Mouse (Mus musculus): ENCODE measurements around the gene Dcaf8. TPM values are rescaled to one million over a fixed set of nuclear protein-coding genes. Genes with fewer than 3 reads are reported as not detected.

Gene Dcaf8
- polyA plus RNA-seq, 1 experiment from 2014 or later = 102 TPM

DNA sequence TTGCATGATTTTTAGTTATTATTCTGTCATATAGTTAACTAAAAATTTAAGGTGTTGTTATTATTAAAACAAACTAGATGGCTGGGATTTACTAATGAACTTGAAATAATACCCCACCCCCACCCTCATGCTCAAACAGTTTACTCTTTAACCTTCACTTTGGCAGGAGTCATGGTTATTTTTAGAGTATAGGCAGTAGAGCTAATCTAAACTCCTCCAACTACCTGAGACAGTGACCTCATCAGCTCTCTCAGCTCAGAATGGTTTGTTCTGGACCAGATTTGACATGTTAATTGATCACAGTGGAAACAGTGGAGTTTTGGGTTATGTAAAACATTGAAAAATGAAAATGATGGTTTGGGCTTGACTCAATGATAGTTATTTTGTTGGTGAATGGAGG, 12.6 kb downstream of the Dcaf8 start:
- no peaks in the 10 kb centered on the region for H3K9me3 ChIP-seq (ENCODE audit: control insufficient read depth, low read length)
- no peak overlapping the region for H3K4me2 ChIP-seq (ENCODE audit: low read depth, low read length)
- H3K4me3 ChIP-seq (ENCODE audit: low read length) = no peak overlapping the region
- peak; percentile 50; the same call in 1 of the 2 replicates for ATAC-seq
- no peaks in the 10 kb centered on the region for H3K36me3 ChIP-seq (ENCODE audit: control insufficient read depth, insufficient read depth, low read length)
- H3K27ac ChIP-seq (ENCODE audit: low read length) = 0 out of 2 replicates have a peak overlapping the region, but pooled peaks have one; percentile 21
- peaks cover 10% of the 10 kb centered on the region; the same call in 1 of the 2 replicates for H3K4me1 ChIP-seq (ENCODE audit: control insufficient read depth, insufficient read depth, low read length)
- H3K27me3 ChIP-seq (replicated peaks; ENCODE audit: control insufficient read depth, insufficient read depth, low read length) = no peaks in the 10 kb centered on the region
- H3K9ac ChIP-seq (ENCODE audit: low read depth, low read length) = no peak overlapping the region

DNA sequence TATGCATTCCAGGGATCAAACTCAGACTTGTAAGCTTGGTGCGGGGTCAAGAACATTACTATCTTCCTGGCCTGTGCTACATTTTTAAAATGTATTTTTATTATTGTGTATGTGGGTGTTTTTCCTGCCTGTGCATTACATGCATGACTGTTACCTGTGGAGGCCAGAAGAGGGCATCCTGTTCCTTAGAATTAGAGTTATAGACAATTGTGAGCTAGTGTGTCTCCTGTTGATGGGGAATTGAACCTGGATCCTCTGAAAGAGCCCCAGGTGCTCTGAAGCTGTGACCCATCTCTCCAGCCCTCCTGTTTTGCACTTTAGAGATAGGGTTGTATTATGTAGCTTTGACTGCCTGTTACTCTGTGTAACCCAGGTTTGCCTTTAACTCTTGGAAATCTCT, 14.1 kb downstream of the Dcaf8 start:
- ATAC-seq = no peak
- WGBS = 97% methylated on average over 1 of the region's 1 CpGs
- H3K27ac ChIP-seq (ENCODE audit: low read length) = no peak overlapping the region
- H3K36me3 ChIP-seq (ENCODE audit: control insufficient read depth, insufficient read depth, low read length) = no peaks in the 10 kb centered on the region; the same call in 1 of the 2 replicates
- no peak overlapping the region for H3K9ac ChIP-seq (ENCODE audit: low read depth, low read length)
- H3K4me1 ChIP-seq (ENCODE audit: control insufficient read depth, insufficient read depth, low read length) = peaks cover 10% of the 10 kb centered on the region; the same call in 1 of the 2 replicates
- no peak overlapping the region for H3K4me2 ChIP-seq (ENCODE audit: low read depth, low read length)
- H3K27me3 ChIP-seq (replicated peaks; ENCODE audit: control insufficient read depth, insufficient read depth, low read length) = no peaks in the 10 kb centered on the region
- no peak overlapping the region for H3K4me3 ChIP-seq (ENCODE audit: low read length)
- no peaks in the 10 kb centered on the region for H3K9me3 ChIP-seq (ENCODE audit: control insufficient read depth, low read length)

DNA sequence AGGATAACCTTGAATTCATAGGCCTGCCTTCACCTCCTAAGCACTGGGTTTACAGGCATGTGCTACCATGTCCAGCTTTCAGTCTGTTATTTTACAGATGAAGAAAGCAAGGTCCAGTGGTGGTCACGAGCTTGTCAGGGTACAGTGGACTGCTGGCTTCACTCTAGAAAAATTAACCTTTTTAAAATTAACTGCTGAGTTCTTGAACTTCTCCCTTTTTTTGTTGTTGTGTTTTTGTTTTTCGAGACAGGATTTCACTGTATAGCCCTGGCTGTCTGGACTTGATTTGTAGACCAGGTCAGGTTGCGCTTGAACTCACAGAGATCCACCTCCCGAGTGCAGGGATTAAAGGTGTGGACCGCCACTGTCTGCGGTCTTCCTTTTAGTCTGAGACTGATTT, 15.1 kb downstream of the Dcaf8 start:
- H3K4me1 ChIP-seq (ENCODE audit: control insufficient read depth, insufficient read depth, low read length) = peaks cover 10% of the 10 kb centered on the region; the same call in 1 of the 2 replicates
- no peak for ATAC-seq
- no peak overlapping the region for H3K27ac ChIP-seq (ENCODE audit: low read length)
- no peak overlapping the region for H3K4me3 ChIP-seq (ENCODE audit: low read length)
- H3K9me3 ChIP-seq (ENCODE audit: control insufficient read depth, low read length) = no peaks in the 10 kb centered on the region
- no peak overlapping the region for H3K4me2 ChIP-seq (ENCODE audit: low read depth, low read length)
- WGBS = 70% methylated on average over 6 of the region's 6 CpGs
- no peaks in the 10 kb centered on the region for H3K27me3 ChIP-seq (replicated peaks; ENCODE audit: control insufficient read depth, insufficient read depth, low read length)
- H3K9ac ChIP-seq (ENCODE audit: low read depth, low read length) = no peak overlapping the region
- H3K36me3 ChIP-seq (ENCODE audit: control insufficient read depth, insufficient read depth, low read length) = peaks cover 4% of the 10 kb centered on the region

DNA sequence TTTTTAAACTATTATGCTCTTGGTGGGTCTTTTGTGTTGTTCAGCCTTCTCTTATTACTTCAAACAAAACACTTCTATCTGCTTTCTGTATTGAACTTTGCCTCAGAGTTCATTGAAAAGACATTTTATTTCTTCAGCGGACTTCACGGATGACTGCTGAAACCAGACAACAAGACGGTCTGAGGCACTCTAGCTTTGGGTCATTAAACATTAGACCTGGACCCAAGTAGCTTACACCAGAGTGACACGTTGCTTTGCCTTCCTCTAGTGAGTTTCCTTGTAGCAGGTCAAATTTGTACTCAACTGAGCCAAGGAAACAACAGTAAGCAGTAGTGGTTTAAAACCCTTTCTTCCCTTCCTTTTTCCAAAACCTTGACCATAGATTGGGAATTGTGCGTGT, 20.0 kb downstream of the Dcaf8 start:
- Histone ChIP-seq H3K9ac (ENCODE audit: low read depth, low read length) (no peak overlapping the region), H3K4me1 (ENCODE audit: control insufficient read depth, insufficient read depth, low read length) (no peaks in the 10 kb centered on the region), H3K4me2 (ENCODE audit: low read depth, low read length) (no peak overlapping the region), H3K27me3 (replicated peaks; ENCODE audit: control insufficient read depth, insufficient read depth, low read length) (no peaks in the 10 kb centered on the region), H3K27ac (ENCODE audit: low read length) (no peak overlapping the region), H3K4me3 (ENCODE audit: low read length) (no peak overlapping the region), H3K36me3 (ENCODE audit: control insufficient read depth, insufficient read depth, low read length) (peaks cover 18% of the 10 kb centered on the region), H3K9me3 (ENCODE audit: control insufficient read depth, low read length) (no peaks in the 10 kb centered on the region)
- no peak for ATAC-seq
- WGBS = 85% methylated on average over 5 of the region's 5 CpGs

DNA sequence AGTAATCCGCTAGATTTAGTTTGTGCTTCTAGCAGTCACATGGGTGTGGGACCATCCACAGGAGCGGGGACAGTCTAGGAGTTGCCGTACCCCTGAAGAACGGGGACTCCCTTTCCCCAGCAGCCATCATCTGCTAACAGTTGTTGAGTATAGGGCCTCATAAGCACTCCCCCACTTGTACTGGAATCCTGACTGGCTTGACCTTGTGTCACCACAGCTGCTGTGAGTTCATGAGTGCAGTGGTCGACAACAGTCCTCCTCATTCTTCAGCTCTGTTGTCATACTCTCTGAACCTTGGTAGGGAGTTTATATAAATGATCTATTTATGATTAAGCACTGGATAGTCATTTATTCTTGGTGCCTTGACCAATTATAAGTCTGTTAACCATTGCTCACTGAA, 21.9 kb downstream of the Dcaf8 start:
- Histone ChIP-seq H3K36me3 (ENCODE audit: control insufficient read depth, insufficient read depth, low read length) (peaks cover 18% of the 10 kb centered on the region), H3K9me3 (ENCODE audit: control insufficient read depth, low read length) (no peaks in the 10 kb centered on the region), H3K4me2 (ENCODE audit: low read depth, low read length) (no peak overlapping the region), H3K27me3 (replicated peaks; ENCODE audit: control insufficient read depth, insufficient read depth, low read length) (no peaks in the 10 kb centered on the region), H3K4me1 (ENCODE audit: control insufficient read depth, insufficient read depth, low read length) (no peaks in the 10 kb centered on the region), H3K27ac (ENCODE audit: low read length) (no peak overlapping the region), H3K4me3 (ENCODE audit: low read length) (no peak overlapping the region), H3K9ac (ENCODE audit: low read depth, low read length) (no peak overlapping the region)
- 92% methylated on average over 5 of the region's 5 CpGs for WGBS
- no peak for ATAC-seq

DNA sequence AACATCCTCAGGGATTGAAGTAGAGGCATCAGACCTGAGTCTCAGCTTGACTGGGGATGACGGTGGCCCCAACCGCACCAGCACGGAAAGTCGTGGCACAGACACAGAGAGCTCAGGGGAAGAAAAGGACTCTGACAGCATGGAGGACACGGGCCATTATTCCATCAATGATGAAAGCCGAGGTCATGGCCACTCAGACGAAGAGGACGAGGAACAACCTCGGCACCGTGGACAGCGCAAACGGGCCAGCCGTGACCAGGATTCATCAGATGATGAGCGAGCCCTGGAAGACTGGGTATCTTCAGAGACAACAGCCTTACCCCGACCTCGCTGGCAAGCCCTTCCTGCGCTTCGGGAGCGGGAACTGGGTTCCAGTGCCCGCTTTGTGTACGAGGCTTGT, 24.5 kb downstream of the Dcaf8 start:
- no peak for ATAC-seq
- 92% methylated on average over 21 of the region's 21 CpGs for WGBS

DNA sequence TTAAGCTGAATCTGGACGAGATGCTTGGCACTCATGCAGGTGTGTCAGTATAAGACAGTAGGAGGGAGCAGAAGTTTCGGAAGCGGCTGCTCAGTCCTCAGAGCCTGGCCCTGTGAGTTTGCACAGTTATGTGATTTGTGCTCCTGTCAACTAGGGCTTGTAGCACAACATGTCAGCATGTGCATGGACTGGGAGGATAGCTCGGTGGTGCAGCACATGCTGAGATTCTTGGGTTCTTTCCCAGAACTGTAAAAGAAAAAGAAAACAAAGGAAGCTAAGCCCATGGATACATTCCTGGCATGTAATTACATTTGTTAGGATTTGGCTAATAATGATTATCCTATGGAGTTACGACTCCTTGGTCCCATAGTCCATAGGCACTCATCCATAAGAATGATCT, 25.3 kb downstream of the Dcaf8 start:
- no peaks in the 10 kb centered on the region for H3K4me1 ChIP-seq (ENCODE audit: control insufficient read depth, insufficient read depth, low read length)
- no peaks in the 10 kb centered on the region for H3K27me3 ChIP-seq (replicated peaks; ENCODE audit: control insufficient read depth, insufficient read depth, low read length)
- WGBS = 79% methylated on average over 5 of the region's 5 CpGs
- H3K9ac ChIP-seq (ENCODE audit: low read depth, low read length) = no peak overlapping the region
- H3K27ac ChIP-seq (ENCODE audit: low read length) = no peak overlapping the region
- H3K4me3 ChIP-seq (ENCODE audit: low read length) = no peak overlapping the region
- H3K9me3 ChIP-seq (ENCODE audit: control insufficient read depth, low read length) = no peaks in the 10 kb centered on the region
- no peak overlapping the region for H3K4me2 ChIP-seq (ENCODE audit: low read depth, low read length)
- peaks cover 19% of the 10 kb centered on the region for H3K36me3 ChIP-seq (ENCODE audit: control insufficient read depth, insufficient read depth, low read length)
- ATAC-seq = no peak

More for the DNA sequence above, 24.5 kb downstream of the Dcaf8 start:
- no peaks in the 10 kb centered on the region for H3K4me1 ChIP-seq (ENCODE audit: control insufficient read depth, insufficient read depth, low read length)
- no peaks in the 10 kb centered on the region for H3K9me3 ChIP-seq (ENCODE audit: control insufficient read depth, low read length)
- H3K27me3 ChIP-seq (replicated peaks; ENCODE audit: control insufficient read depth, insufficient read depth, low read length) = no peaks in the 10 kb centered on the region
- H3K4me3 ChIP-seq (ENCODE audit: low read length) = no peak overlapping the region
- H3K36me3 ChIP-seq (ENCODE audit: control insufficient read depth, insufficient read depth, low read length) = peaks cover 17% of the 10 kb centered on the region
- H3K27ac ChIP-seq (ENCODE audit: low read length) = no peak overlapping the region
- H3K4me2 ChIP-seq (ENCODE audit: low read depth, low read length) = no peak overlapping the region
- H3K9ac ChIP-seq (ENCODE audit: low read depth, low read length) = no peak overlapping the region

DNA sequence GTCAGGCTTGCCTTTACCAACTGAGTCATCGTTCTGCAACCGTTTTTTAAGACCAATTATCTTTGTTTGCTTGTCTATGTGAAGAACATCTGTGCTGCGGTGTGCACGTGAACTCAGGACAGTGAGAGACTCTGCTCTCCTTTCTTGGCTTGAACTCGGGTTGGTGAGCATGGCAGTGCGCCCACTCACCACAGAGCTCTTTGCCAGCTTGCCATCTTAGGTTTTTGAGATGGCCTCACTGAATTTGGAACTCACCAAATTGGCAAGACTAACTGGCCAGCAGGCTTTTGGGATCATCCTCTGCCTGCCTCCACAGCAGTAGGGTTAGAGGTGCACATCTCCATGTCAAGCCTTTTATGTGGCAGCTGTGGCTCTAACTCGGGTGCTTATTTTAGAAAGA, 29.9 kb downstream of the Dcaf8 start:
- H3K4me1 ChIP-seq (ENCODE audit: control insufficient read depth, insufficient read depth, low read length) = no peaks in the 10 kb centered on the region
- 86% methylated on average over 7 of the region's 7 CpGs for WGBS

DNA sequence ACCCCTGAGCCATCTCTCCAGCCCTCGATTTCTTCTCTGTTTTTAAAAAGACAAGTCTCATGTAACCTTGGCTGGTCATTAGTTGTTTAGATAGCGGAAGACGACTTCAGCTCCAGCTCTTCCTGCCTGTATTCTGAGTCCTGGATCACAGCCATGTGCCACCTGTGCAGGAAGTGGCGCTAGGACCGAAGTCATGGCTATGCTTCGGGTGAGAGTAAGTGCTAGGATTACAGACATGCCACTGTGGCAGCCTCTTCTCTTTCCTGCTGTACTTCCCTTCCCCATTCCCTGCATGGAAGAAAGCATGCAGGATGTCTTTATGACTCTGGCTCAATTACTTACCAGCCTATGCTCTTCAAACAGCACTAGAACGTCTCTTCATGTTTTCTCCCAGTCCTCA, 31.2 kb downstream of the Dcaf8 start:
- no peak overlapping the region for H3K4me2 ChIP-seq (ENCODE audit: low read depth, low read length)
- H3K9ac ChIP-seq (ENCODE audit: low read depth, low read length) = no peak overlapping the region
- 67% methylated on average over 7 of the region's 7 CpGs for WGBS
- H3K27ac ChIP-seq (ENCODE audit: low read length) = no peak overlapping the region
- no peaks in the 10 kb centered on the region for H3K9me3 ChIP-seq (ENCODE audit: control insufficient read depth, low read length)
- peaks cover 11% of the 10 kb centered on the region for H3K36me3 ChIP-seq (ENCODE audit: control insufficient read depth, insufficient read depth, low read length)
- H3K27me3 ChIP-seq (replicated peaks; ENCODE audit: control insufficient read depth, insufficient read depth, low read length) = no peaks in the 10 kb centered on the region
- no peak overlapping the region for H3K4me3 ChIP-seq (ENCODE audit: low read length)
- ATAC-seq = no peak
- H3K4me1 ChIP-seq (ENCODE audit: control insufficient read depth, insufficient read depth, low read length) = no peaks in the 10 kb centered on the region

More for the DNA sequence above, 29.9 kb downstream of the Dcaf8 start:
- Histone ChIP-seq H3K9ac (ENCODE audit: low read depth, low read length) (no peak overlapping the region), H3K4me2 (ENCODE audit: low read depth, low read length) (no peak overlapping the region), H3K4me3 (ENCODE audit: low read length) (no peak overlapping the region), H3K27me3 (replicated peaks; ENCODE audit: control insufficient read depth, insufficient read depth, low read length) (no peaks in the 10 kb centered on the region), H3K36me3 (ENCODE audit: control insufficient read depth, insufficient read depth, low read length) (peaks cover 11% of the 10 kb centered on the region), H3K27ac (ENCODE audit: low read length) (no peak overlapping the region), H3K9me3 (ENCODE audit: control insufficient read depth, low read length) (no peaks in the 10 kb centered on the region)
- ATAC-seq = no peak

DNA sequence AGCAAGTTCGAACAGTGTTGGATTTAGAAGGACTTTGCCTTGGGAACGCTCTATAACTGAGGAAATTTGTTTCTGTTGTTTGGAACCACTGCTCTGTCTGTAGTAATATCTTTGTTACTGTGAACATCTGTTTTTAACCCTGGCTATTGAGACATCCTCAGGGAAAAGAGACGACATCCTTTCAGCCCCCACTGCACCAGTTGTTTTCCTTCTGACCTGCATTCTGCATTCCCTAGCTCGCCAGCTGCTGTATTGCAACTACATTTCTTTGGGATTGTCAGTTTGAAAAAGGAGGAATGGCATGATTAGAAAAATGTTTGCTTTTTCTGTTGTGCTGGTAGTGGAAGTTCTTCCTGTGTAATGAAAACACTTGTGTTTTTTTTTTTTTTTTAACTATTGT, 33.0 kb downstream of the Dcaf8 start:
- no peaks in the 10 kb centered on the region for H3K27me3 ChIP-seq (replicated peaks; ENCODE audit: control insufficient read depth, insufficient read depth, low read length)
- no peak for ATAC-seq
- no peak overlapping the region for H3K4me2 ChIP-seq (ENCODE audit: low read depth, low read length)
- no peak overlapping the region for H3K4me3 ChIP-seq (ENCODE audit: low read length)
- no peaks in the 10 kb centered on the region for H3K9me3 ChIP-seq (ENCODE audit: control insufficient read depth, low read length)
- H3K4me1 ChIP-seq (ENCODE audit: control insufficient read depth, insufficient read depth, low read length) = no peaks in the 10 kb centered on the region
- H3K9ac ChIP-seq (ENCODE audit: low read depth, low read length) = no peak overlapping the region
- 56% methylated on average over 4 of the region's 4 CpGs for WGBS
- peaks cover 11% of the 10 kb centered on the region for H3K36me3 ChIP-seq (ENCODE audit: control insufficient read depth, insufficient read depth, low read length)
- H3K27ac ChIP-seq (ENCODE audit: low read length) = no peak overlapping the region

Data from intestine, embryonic 16.5 days (tissue).